Mouse (Mus musculus) liver, postnatal 0 days (tissue): ENCODE results near the gene Hpcal1.

Experiments
- CTCF ChIP-seq: sonication (generic); IDR thresholded peaks from 2 replicates; pipeline ENCODE4 v1.5.1; 2016; ENCODE audit warnings: antibody characterized with exemption, low read depth
- EP300 ChIP-seq: IDR thresholded peaks from 2 replicates; pipeline ENCODE4 v1.6.1; 2016; ENCODE audit warnings: antibody characterized with exemption, low read depth, mild to moderate bottlenecking

GRCm38 (mm10) chr12:17682161-17682560 lies 8.5 kb upstream of the Hpcal1 start:
- TF ChIP-seq CTCF (no peak), EP300 (0 out of 2 replicates have a peak, but pooled peaks have one; percentile 19)
